Mouse (Mus musculus) cerebellum, adult 8-10 months (tissue): Measurements from ENCODE around the gene Furin.

Source experiments
- DNase-seq: peaks from one replicate; pipeline ENCODE4 v3.0.0; 2022

The Furin gene

GRCm38 (mm10) chr7:80371041-80371751 lies 34.0 kb downstream of the Furin start, which contains the start of gene Man2a2:
Gene Man2a2, minus strand, starts transcription at chr7:80371375.
- DNase-seq, result peak; percentile 74

GRCm38 (mm10) chr7:80370649-80371040 lies 34.6 kb downstream of the Furin start:
- peak; percentile 92 for DNase-seq

- DNase-seq, result no peak
Measured at GRCm38 (mm10) chr7:80369967-80370431, 35.2 kb downstream of the Furin start.

GRCm38 (mm10) chr7:80369461-80369860 lies 35.8 kb downstream of the Furin start:
- peak; percentile 51 for DNase-seq

GRCm38 (mm10) chr7:80368635-80369421 lies 36.4 kb downstream of the Furin start:
- no peak for DNase-seq

GRCm38 (mm10) chr7:80368009-80368408 lies 37.2 kb downstream of the Furin start:
- no peak for DNase-seq

GRCm38 (mm10) chr7:80367232-80367631 lies 38.0 kb downstream of the Furin start:
- no peak for DNase-seq

GRCm38 (mm10) chr7:80365759-80366158 lies 39.5 kb downstream of the Furin start:
- no peak for DNase-seq

- DNase-seq, result no peak
Measured at GRCm38 (mm10) chr7:80360435-80360834, 44.8 kb downstream of the Furin start.

GRCm38 (mm10) chr7:80358039-80358438 lies 47.2 kb downstream of the Furin start:
- no peak for DNase-seq

GRCm38 (mm10) chr7:80357156-80357555 lies 48.1 kb downstream of the Furin start:
- DNase-seq, result no peak

- no peak for DNase-seq
Measured at GRCm38 (mm10) chr7:80356351-80356750, 48.9 kb downstream of the Furin start.

- no peak for DNase-seq
Measured at GRCm38 (mm10) chr7:80352920-80353319, 52.3 kb downstream of the Furin start.

- no peak for DNase-seq
Measured at GRCm38 (mm10) chr7:80350808-80351207, 54.4 kb downstream of the Furin start.

- no peak for DNase-seq
Measured at GRCm38 (mm10) chr7:80347670-80348586, 57.3 kb downstream of the Furin start.

GRCm38 (mm10) chr7:80346830-80347229 lies 58.4 kb downstream of the Furin start:
- DNase-seq, result no peak

- DNase-seq, result no peak
Measured at GRCm38 (mm10) chr7:80346173-80346572, 59.1 kb downstream of the Furin start.

GRCm38 (mm10) chr7:80343270-80344018 lies 61.8 kb downstream of the Furin start:
- DNase-seq, result no peak

- DNase-seq, result peak; percentile 96
Measured at GRCm38 (mm10) chr7:80342858-80343257, 62.4 kb downstream of the Furin start, which contains the start of gene Hddc3. Gene Hddc3, plus strand, starts transcription at chr7:80343104.

- DNase-seq, result peak; percentile 38
Measured at GRCm38 (mm10) chr7:80341793-80342192, 63.4 kb downstream of the Furin start.

GRCm38 (mm10) chr7:80340793-80341192 lies 64.4 kb downstream of the Furin start, which contains the start of gene Unc45a:
Gene Unc45a, minus strand, starts transcription at chr7:80341005.
- peak; percentile 66 for DNase-seq
